Mouse (Mus musculus): Measurements from ENCODE around the gene Ilf3. TPM values are rescaled to one million over a fixed set of nuclear protein-coding genes. Genes with fewer than 3 reads are reported as not detected.
"Not testable (repeated sequence)": the region's sequence is repeated elsewhere in the genome, so short reads cannot be mapped to it uniquely, and the experiment has no call there.

Gene Ilf3
- polyA plus RNA-seq (2012; ENCODE audit: insufficient read depth, insufficient read length, missing spikeins), result 11.7 and 13.8 TPM in 2 replicates

DNA sequence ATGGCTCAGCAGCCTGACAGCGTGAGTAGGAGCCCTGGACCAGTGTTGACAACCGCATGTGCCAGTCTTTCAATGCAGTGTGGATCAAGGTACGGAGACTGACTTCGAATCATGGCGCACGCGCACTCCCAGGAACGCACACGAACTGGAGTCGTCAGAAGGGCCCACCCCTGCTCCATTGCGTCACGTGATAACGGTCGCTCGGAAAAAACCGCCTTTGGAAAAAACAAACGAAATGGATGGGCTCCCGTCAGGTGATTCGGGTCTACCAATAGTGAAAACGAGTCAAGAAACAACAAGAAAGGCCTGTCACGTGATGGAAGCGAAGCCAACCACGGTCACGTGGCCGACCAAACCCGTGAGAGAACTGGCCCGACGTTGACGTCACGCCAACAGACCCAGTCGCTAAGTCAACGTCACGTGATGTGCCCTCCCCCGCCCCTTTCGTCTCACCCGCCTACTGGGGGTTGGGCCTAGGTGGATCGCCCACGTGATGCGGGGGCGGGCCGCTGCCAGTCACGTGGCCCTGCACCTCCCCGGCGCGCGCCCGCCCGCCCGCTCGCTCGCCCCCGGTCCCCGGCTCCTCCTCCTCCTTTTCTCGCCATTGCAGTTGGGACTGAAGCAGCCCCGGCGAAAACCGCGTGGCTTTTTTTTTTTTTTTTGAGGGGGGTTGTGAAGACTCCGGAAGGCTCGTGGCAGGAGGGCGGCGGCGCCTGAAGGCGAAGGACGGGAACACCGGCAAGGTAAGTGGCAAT lies at the start of gene Ilf3:
Gene Ilf3, plus strand, starts transcription at position 515 of the 755 bp plus-strand sequence.
- H3K27ac ChIP-seq (replicated peaks; ENCODE audit: low read depth, low read length), result peak within 1 kb of the TSS; percentile 79
- no peaks in the 10 kb centered on the region for H3K4me1 ChIP-seq (ENCODE audit: control insufficient read depth, insufficient read depth, insufficient read length, low read length)
- H3K4me3 ChIP-seq (ENCODE audit: insufficient read depth, low read depth, low read length), result peak within 1 kb of the TSS; percentile 92

DNA sequence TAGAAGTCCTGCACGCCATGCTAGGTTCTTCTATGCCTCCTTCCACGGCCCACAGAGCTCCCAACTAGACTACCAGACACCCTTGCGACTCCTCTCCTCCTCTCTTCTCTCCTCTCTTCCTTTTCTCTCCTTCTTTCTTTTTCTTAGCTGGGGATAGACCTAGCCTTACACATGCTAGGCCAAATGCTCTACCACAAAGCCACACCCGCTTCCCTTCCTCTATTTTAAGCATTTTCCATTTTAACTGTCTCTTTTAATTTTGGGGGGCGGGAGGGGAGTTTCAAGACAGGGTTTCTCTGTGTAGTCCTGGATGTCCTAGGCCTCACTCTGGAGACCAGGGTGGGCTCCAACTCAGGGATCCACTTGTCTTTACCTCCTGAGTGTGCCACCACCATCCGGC lies 48.9 kb upstream of the Ilf3 start:
- Histone ChIP-seq H3K4me1 (ENCODE audit: control insufficient read depth, insufficient read depth, insufficient read length, low read length) (0 out of 2 replicates have a peak, but pooled peaks cover 4% of the 10 kb centered on the region), H3K27ac (replicated peaks; ENCODE audit: low read depth, low read length) (no peak overlapping the region), H3K4me3 (ENCODE audit: insufficient read depth, low read depth, low read length) (no peak overlapping the region)

DNA sequence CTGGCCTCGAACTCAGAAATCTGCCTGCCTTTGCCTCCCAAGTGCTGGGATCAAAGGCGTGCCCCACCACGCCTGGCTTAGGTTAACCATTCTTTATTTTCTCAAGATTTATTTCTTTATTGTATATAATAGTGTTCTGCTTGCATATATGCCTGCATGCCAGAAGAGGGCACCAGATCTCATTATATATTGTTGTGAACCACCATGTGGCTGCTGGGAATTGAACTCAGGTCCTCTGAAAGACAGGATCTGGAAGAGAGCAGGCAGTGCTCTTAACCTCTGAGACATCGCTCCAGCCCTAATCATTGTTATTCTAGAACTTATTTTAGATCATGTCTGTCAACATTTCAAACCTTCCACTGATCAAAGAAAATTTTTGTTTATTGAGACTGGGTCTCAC lies 48.2 kb upstream of the Ilf3 start:
- Histone ChIP-seq H3K4me1 (ENCODE audit: control insufficient read depth, insufficient read depth, insufficient read length, low read length) (peaks cover 9% of the 10 kb centered on the region), H3K27ac (replicated peaks; ENCODE audit: low read depth, low read length) (no peak overlapping the region), H3K4me3 (ENCODE audit: insufficient read depth, low read depth, low read length) (no peak overlapping the region)

DNA sequence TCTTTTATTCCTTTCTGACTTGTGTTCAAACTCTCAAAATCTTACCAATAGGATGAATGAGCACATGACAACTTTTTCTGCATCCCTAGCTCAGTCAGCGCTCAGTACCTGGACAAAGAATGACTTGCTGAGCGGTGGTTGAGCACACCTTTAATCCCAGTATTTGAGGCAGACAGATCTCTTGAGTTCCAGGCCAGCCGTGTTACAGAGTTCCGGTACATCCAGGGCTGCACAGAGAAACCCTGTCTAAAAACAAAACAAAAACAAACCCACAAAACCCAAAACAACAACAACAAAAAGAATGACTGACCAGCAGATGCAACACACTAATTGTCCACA lies 47.4 kb upstream of the Ilf3 start:
- Histone ChIP-seq H3K4me1 (ENCODE audit: control insufficient read depth, insufficient read depth, insufficient read length, low read length) (peaks cover 10% of the 10 kb centered on the region), H3K4me3 (ENCODE audit: insufficient read depth, low read depth, low read length) (peak overlapping the region; percentile 95), H3K27ac (replicated peaks; ENCODE audit: low read depth, low read length) (no peak overlapping the region)

DNA sequence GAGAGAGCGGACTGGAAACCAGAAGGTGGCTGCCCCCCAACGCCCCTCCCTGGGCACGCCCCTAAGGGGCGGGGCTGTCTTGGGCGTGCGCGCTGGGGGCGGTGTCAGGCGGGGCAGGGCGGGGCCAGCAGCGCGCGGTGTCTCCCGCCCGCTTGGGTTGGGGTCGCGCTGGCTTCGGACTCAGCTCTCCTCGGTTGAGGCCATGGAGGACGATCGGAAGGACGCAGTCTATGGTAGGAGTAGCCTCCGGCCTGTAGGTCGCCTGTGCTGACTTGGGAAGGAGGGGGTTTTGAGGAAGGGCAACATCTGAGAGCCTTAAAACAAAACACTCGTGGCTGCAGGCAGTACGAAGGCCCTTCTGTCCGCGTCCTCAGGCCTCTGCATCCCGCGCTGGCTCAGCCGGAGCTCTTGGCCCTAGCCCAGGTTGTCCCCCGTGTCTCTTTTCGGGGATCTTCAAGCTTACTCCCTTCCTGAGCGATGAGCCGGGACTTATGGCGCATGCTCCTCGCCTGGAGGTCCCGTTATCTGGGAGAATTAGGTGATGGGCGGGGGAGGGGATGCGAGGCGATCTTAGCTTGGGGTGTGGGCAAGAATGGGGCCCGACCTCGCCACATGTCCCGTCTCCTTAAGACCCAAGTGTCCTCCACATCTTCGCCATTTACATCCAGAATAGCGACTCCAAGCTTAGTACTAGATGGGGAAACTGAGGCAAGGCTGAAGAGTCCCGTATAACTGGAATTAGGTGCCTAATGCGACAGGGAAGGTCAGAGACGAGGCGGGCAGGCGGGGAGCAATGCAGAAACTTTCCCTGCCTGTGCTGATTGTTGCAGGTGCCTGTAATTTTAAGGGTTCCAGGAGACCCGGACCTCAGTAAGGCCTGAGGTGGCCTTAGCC lies 46.8 kb upstream of the Ilf3 start, which contains the start of gene Slc44a2:
Gene Slc44a2, plus strand, starts transcription at position 80 of the 894 bp plus-strand sequence.
- Histone ChIP-seq H3K4me3 (ENCODE audit: insufficient read depth, low read depth, low read length) (peak within 1 kb of the TSS; percentile 95), H3K27ac (replicated peaks; ENCODE audit: low read depth, low read length) (peak within 1 kb of the TSS; percentile 56), H3K4me1 (ENCODE audit: control insufficient read depth, insufficient read depth, insufficient read length, low read length) (peaks cover 10% of the 10 kb centered on the region)

DNA sequence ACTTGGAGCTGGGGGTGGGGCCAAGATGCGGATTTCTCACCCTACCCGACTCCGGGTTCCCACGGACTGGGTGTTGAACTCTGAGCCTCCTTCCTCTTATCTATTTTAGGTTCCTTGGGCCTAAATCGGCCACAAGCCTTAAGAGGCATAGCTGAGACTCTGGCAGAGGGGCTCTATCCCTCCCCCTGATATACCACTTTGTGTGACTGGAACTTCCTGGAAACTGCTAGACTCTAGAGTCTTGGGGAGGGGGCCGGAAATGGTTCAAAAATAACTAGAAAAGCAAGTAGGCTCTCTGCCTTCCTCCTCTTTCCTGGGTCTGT lies 46.2 kb upstream of the Ilf3 start:
- Histone ChIP-seq H3K4me1 (ENCODE audit: control insufficient read depth, insufficient read depth, insufficient read length, low read length) (peaks cover 10% of the 10 kb centered on the region), H3K27ac (replicated peaks; ENCODE audit: low read depth, low read length) (peak overlapping the region; percentile 56), H3K4me3 (ENCODE audit: insufficient read depth, low read depth, low read length) (peak overlapping the region; percentile 95)

DNA sequence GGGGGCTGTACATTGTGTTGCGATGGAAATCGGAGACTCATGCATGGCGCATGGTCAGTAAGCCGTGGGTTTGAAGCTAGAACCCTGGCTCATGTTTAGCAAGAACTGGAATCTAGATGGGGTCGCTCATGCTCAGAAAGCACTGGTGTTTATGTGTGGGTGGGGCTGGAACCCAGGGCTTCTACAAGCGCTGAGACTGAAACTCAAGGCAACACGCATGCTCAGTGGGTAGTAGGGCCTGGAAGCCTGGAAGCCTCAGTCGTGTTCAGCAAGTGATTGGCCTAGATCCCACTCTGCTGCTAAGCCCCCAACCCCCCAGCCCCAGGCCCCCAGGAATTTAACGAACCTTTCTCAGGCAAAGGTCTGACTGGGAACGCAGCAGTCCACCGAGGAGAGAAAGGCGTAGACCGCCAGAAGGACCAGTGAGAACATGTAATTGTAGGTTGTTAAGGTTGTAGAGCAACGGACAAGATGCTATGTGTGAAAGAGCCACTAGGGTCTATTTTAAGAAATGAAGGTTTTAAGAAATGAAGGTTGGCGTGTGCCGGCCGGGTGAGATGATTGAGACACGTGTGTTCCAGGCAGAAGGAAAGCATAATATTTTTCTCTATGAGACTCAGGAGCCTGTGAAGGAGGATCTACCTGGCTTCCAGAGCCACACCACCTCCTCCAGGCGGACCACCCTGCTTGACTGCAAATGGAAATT lies 45.3 kb upstream of the Ilf3 start:
- peak overlapping the region; percentile 95; the same call in 1 of the 2 replicates for H3K4me3 ChIP-seq (ENCODE audit: insufficient read depth, low read depth, low read length)
- peaks cover 10% of the 10 kb centered on the region for H3K4me1 ChIP-seq (ENCODE audit: control insufficient read depth, insufficient read depth, insufficient read length, low read length)
- H3K27ac ChIP-seq (replicated peaks; ENCODE audit: low read depth, low read length), result peak overlapping the region; percentile 56; the same call in 1 of the 2 replicates

DNA sequence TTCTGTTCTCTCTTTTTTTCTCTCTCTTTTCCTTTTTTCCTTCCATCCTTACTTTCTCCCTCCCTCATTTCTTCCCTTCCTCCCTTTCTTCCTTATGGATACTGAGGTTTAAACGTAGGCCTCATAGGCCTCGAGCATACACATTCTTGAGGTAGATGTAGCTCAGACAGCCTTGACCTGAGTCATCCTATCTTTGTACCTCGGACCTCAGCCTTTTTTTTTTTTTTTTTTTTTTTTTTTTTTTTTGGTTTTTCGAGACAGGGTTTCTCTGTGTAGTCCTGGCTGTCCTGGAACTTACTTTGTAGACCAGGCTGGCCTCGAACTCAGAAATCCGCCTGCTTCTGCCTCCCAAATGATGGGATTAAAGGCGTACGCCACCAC lies 44.8 kb upstream of the Ilf3 start:
- H3K4me1 ChIP-seq (ENCODE audit: control insufficient read depth, insufficient read depth, insufficient read length, low read length), result peaks cover 10% of the 10 kb centered on the region
- H3K27ac ChIP-seq (replicated peaks; ENCODE audit: low read depth, low read length); H3K4me3 ChIP-seq (ENCODE audit: insufficient read depth, low read depth, low read length): not testable (repeated sequence)

DNA sequence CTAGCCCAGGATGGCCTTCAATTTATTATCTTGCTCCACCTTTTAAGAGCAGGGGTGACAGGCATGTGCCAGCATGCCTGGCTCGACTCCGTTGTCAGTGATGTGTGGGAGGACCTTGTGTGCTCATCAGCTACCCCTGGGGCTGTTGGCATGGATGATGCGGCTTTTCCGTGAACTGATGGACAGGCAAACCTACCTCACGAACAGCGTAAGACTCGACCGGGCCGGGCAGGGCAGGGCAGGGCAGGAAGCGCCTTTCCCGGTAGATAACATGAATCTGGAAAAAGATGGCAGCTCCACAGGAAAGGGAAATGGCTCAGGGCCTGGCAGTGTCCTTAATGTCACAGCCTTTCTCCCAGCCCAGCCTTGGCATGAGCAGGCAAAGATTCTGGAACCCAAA lies 43.4 kb upstream of the Ilf3 start:
- peak overlapping the region; percentile 5; the same call in 1 of the 2 replicates for H3K27ac ChIP-seq (replicated peaks; ENCODE audit: low read depth, low read length)

DNA sequence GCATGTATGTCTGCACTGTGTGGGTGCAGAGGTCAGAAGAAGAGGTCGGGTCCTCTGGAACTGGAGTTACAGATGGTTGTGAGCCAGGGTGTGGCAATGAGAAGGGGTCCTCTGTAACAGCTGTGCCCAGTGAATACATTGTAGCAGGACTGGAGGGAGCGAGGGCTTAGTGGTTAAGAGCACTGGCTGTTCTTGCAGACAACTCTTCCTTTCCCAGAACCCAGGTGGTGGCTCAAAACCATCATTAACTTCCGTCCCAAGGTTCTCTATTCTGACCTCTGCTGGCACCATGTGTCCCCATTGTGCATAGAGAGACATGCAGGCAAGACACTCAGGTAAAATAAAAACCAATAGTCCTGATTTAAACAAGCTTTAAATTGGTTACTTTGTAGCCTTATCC lies 40.1 kb upstream of the Ilf3 start:
- Histone ChIP-seq H3K4me1 (ENCODE audit: control insufficient read depth, insufficient read depth, insufficient read length, low read length) (peaks cover 9% of the 10 kb centered on the region), H3K27ac (replicated peaks; ENCODE audit: low read depth, low read length) (no peak overlapping the region)

More for the DNA sequence above, 43.4 kb upstream of the Ilf3 start:
- no peak overlapping the region for H3K4me3 ChIP-seq (ENCODE audit: insufficient read depth, low read depth, low read length)
- peaks cover 10% of the 10 kb centered on the region for H3K4me1 ChIP-seq (ENCODE audit: control insufficient read depth, insufficient read depth, insufficient read length, low read length)

DNA sequence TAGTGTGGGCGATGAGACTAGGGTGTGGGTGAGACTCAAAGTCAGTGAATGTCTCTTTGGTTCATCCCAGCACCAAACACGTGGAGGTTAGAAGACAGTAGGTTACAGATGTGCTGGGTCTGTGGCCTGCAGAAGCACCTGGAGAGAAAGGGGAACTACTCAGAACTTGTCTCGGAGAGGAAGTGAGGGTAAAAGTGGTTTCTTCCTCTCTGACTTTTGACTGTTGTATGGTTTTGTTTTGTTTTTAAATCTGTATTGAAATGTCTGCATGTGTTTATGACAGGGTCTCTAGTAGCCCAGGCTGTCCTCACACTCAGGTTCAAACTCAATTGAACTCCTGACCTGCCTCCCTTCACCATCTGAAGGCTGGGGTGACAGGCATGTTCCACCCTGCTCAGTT lies 39.6 kb upstream of the Ilf3 start:
- Histone ChIP-seq H3K27ac (replicated peaks; ENCODE audit: low read depth, low read length) (no peak overlapping the region), H3K4me1 (ENCODE audit: control insufficient read depth, insufficient read depth, insufficient read length, low read length) (peaks cover 9% of the 10 kb centered on the region), H3K4me3 (ENCODE audit: insufficient read depth, low read depth, low read length) (no peak overlapping the region)

More for the DNA sequence above, 40.1 kb upstream of the Ilf3 start:
- H3K4me3 ChIP-seq (ENCODE audit: insufficient read depth, low read depth, low read length), result no peak overlapping the region

DNA sequence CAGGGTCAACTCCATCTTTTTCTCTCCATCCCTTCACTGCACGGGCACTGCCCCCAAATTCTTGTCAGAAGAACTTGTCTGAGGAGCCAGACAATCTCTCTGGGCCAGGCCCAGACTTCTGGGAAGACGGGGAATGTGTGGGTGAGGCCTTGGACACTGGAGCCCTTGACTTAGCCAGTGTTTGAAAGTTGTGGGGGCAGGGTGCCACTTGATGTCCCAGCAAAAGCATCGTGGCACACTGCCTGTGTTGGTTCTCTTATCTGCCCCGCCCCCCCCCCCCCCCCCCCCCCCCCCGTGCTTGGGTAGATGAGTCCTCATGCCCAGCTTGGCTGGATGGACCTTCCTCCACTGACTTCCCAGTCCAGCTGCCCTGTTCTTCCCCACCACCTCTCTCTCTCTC lies 38.6 kb upstream of the Ilf3 start:
- no peak overlapping the region for H3K27ac ChIP-seq (replicated peaks; ENCODE audit: low read depth, low read length)

DNA sequence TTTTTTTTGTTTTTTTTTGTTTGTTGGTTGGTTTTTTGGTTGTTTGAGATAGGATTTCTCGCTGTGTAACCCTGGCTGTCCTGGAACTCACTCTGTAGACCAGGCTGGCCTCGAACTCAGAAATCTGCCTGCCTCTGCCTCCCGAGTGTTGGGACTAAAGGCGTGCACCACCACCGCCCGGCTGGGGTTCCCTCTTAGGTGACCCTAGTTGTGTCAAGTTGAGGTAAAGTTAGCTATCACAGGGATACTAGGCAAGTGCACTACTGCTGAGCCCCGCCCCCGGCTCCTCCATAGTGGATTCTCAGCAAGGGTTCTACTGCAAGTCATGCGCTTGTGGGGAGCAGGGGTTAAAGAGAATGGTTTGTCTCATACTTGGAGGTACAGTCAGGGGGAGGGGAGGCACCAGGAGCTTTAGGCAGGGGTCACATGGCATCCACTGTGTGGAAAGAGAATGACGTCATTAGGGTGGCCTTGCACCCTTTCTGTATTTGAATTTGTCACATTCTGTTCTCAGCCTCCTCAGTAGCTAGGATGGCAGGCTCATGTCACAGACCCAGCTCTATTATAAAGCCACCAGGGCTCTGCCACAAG lies 37.9 kb upstream of the Ilf3 start:
- Histone ChIP-seq H3K27ac (replicated peaks; ENCODE audit: low read depth, low read length) (no peak overlapping the region), H3K4me3 (ENCODE audit: insufficient read depth, low read depth, low read length) (no peak overlapping the region), H3K4me1 (ENCODE audit: control insufficient read depth, insufficient read depth, insufficient read length, low read length) (no peaks in the 10 kb centered on the region)

More for the DNA sequence above, 38.6 kb upstream of the Ilf3 start:
- Histone ChIP-seq H3K4me3 (ENCODE audit: insufficient read depth, low read depth, low read length) (no peak overlapping the region), H3K4me1 (ENCODE audit: control insufficient read depth, insufficient read depth, insufficient read length, low read length) (peaks cover 6% of the 10 kb centered on the region)

DNA sequence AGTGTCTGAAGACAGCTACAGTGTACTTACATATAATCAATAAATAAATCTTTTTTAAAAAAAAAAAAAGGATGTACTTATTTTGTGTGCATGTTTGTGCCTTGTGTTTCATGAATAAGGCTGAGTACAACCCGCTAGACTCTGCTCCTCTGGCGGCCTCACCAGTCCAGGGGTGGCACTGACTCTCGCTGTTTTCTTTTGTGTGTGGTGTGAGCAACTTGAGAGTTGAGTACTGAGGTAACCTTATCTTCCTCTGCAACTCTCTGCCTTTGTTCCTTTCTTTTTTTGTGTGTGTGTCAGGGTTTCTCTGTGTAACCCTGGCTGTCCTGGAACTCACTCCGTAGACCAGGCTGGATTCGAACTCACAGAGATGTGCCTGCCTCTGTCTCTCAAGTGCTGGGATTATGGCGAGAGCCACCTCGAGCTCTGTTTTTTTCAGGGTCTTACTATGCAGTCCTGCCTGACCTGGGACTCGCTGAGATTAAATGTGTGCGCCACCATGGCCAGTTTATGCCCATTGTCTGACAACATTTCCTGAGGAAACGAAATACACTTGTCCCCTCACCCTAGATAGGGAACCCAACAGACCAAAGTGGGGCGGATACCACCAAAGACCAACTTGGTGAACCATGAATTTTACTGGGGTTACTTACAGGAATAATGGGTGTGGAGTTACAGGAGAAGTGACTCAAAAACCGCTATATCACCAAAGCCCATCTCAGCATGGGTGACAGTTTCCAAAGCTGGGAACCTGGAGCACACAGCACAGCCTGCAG lies 36.1 kb upstream of the Ilf3 start:
- H3K4me1 ChIP-seq (ENCODE audit: control insufficient read depth, insufficient read depth, insufficient read length, low read length), result no peaks in the 10 kb centered on the region
- no peak overlapping the region for H3K27ac ChIP-seq (replicated peaks; ENCODE audit: low read depth, low read length)
- H3K4me3 ChIP-seq (ENCODE audit: insufficient read depth, low read depth, low read length), result no peak overlapping the region
